Mouse (Mus musculus) forebrain, embryonic 13.5 days (tissue): Measurements from ENCODE around the gene Pum2. TPM values are rescaled to one million over a fixed set of nuclear protein-coding genes. Genes with fewer than 3 reads are reported as not detected.

Experiments
- ATAC-seq: fragments of 200-750 bp; cut with Nextera tagmentation; 2 replicates; pipeline ENCODE4 v1.8.0; 2017
- H3K27ac ChIP-seq: fragments of 300-500 bp; sonication (generic); 2 replicates; pipeline ENCODE4 v1.5.1; 2015; ENCODE audit warnings: inconsistent platforms, mild to moderate bottlenecking, moderate library complexity
- H3K27me3 ChIP-seq: fragments of 300-500 bp; sonication (generic); 2 replicates; pipeline ENCODE4 v1.6.1; 2015; ENCODE audit warnings: mild to moderate bottlenecking, inconsistent platforms
- H3K36me3 ChIP-seq: fragments of 300-500 bp; sonication (generic); 2 replicates; pipeline ENCODE4 v1.6.1; 2015; ENCODE audit warnings: mild to moderate bottlenecking, inconsistent platforms; ENCODE audit not compliant: poor library complexity, severe bottlenecking
- H3K4me1 ChIP-seq: fragments of 300-500 bp; sonication (generic); 2 replicates; pipeline ENCODE4 v1.6.1; 2015; ENCODE audit warnings: inconsistent platforms
- H3K4me2 ChIP-seq: fragments of 300-500 bp; sonication (generic); 2 replicates; pipeline ENCODE4 v1.6.1; 2015; ENCODE audit warnings: inconsistent platforms, mild to moderate bottlenecking, moderate library complexity
- H3K4me3 ChIP-seq: fragments of 300-500 bp; sonication (generic); 2 replicates; pipeline ENCODE4 v1.5.1; 2015; ENCODE audit warnings: mild to moderate bottlenecking, inconsistent platforms
- H3K9ac ChIP-seq: fragments of 300-500 bp; sonication (generic); 2 replicates; pipeline ENCODE4 v1.6.1; 2015; ENCODE audit warnings: mild to moderate bottlenecking, inconsistent platforms
- H3K9me3 ChIP-seq: fragments of 300-500 bp; sonication (generic); replicated peaks from 2 replicates; pipeline ENCODE4 v1.6.1; 2016; ENCODE audit warnings: inconsistent platforms
- WGBS: fragments of 180-500 bp; shearing (Covaris S2); methylation state at CpG from one replicate; pipeline ENCODE4 v1.1.7; 2015; 5-methylcytosine and 5-hydroxymethylcytosine counted together
- polyA plus RNA-seq: library from polyadenylated mRNA; unstranded; fragments of >200 nt; fragmentation: Nextera tagmentation; extraction: Ambion mirVana; gene quantifications from 2 replicates; pipeline ENCODE4 v1.2.1, GENCODE M21; 2015

Gene Pum2
- polyA plus RNA-seq, 1 experiment from 2014 or later: 70.5 TPM

DNA sequence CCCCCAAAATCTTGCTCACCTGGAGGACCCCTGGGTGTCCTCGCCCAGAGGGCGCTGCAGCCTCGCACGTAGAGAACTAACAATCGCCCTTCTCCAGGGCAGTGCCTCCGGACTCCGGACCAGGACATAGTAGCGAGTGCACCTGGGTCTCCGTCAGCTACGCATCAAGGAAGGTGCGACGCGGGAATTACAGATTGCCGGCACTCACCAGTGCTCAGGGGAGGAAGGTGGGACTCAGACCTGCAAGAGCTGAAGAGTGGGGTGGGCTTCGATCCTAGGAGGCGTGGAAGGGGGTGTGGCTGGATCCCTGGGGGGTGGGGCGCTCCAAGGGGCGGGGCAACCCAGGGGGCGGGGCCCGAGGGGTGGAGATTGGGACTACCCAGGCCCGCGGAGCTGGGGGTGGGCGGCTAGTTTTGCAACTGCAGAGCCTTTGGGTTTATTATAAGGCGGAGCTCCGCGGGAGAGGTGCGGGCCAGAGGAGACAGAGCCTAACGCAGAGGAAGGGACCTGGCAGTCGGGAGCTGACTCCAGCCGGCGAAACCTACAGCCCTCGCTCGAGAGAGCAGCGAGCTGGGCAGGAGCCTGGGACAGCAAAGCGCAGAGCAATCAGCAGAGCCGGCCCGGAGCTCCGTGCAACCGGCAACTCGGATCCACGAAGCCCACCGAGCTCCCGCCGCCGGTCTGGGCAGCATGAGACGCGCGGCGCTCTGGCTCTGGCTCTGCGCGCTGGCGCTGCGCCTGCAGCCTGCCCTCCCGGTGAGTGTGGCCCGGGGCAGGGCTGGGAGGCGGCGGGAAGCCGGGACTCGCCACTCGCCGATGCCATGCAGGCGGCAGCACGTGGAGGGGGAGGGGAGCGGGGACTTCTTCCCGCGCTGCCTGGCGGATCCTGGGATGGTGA lies 97.3 kb downstream of the Pum2 start, which contains the start of gene Sdc1:
Sdc1 (plus strand) TSS at position 378 of the 898 bp plus-strand sequence.
- peak within 1 kb of the TSS; percentile 88 for H3K4me3 ChIP-seq
- no peaks in the 10 kb centered on the region for H3K27me3 ChIP-seq
- H3K4me2 ChIP-seq: peak within 1 kb of the TSS; percentile 92
- H3K9ac ChIP-seq: peak within 1 kb of the TSS; percentile 85
- H3K9me3 ChIP-seq: no peaks in the 10 kb centered on the region
- H3K36me3 ChIP-seq: no peaks in the 10 kb centered on the region
- H3K4me1 ChIP-seq: peaks cover 18% of the 10 kb centered on the region
- H3K27ac ChIP-seq: peak within 1 kb of the TSS; percentile 82
- ATAC-seq: peak; percentile 89
- under 1% methylated on average over 67 of the region's 67 CpGs for WGBS

DNA sequence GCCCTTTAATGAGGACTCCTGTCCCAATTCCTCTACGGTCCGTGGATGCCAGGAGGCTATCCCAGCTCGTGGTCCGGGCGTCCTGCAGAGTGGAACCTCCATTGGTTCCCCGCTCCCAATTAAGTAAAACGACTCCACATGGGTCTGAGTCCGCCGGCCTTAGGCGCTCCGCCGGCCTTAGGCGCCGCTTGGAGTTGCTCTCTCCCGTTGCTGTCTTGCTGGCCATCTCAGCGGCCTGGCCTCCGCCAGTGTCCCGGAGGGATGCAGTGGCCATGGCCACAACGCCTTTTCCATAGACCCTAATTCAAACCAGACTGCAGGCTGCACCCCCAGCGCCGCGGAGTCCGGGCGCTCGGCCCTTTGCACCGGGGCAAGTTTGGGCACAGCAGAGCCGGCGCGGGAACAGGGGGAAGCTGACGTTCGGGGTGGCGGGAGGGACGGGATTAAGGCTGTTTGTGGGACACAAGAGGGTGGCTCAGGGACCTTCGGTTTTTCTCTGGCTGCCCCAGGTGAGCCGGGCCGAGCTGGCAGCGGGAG lies 98.0 kb downstream of the Pum2 start:
- Histone ChIP-seq H3K36me3 (no peaks in the 10 kb centered on the region), H3K4me2 (peak overlapping the region; percentile 92), H3K4me1 (peaks cover 18% of the 10 kb centered on the region), H3K4me3 (peak overlapping the region; percentile 88), H3K27me3 (no peaks in the 10 kb centered on the region), H3K27ac (peak overlapping the region; percentile 82), H3K9ac (peak overlapping the region; percentile 85), H3K9me3 (no peaks in the 10 kb centered on the region)
- peak; percentile 28 for ATAC-seq
- 0% methylated on average over 37 of the region's 37 CpGs for WGBS

DNA sequence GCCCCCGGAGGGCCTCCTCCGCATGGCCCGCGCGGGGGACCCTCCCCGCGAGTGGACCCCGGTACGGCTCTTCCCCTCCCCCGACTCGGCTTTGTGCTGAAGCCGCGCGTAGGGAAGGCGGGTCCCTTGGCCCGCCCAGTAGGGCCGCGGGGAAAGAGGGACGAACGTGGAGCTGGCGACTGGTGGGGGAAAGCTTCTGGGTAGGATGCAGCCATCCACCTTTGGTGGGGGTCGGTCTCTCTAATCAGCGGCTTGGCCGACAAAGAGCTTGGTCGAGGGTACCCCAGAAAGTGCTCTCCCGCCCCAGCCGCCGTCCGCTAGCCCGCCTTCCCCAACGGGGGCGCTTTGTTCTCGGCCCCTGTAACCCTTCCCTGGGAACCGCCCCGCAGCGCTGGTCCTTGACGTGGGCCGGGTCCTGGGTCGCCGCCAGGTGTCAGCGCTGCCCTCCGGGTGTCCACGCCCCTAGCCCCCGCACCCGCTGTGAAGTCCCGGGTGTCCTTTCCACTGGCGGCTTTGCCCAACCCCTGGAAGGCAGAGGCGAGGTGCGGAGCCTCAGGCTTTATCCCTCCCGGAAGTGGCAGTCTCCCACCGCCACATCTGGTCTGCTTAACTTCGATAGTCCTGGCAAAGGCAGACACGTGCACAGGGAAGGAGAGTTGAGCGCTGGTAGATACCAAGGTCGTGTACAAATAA lies 98.7 kb downstream of the Pum2 start:
- peak overlapping the region; percentile 85 for H3K9ac ChIP-seq
- peak overlapping the region; percentile 92 for H3K4me2 ChIP-seq
- no peaks in the 10 kb centered on the region for H3K9me3 ChIP-seq
- no peaks in the 10 kb centered on the region for H3K36me3 ChIP-seq
- under 1% methylated on average over 53 of the region's 55 CpGs for WGBS
- H3K4me3 ChIP-seq: peak overlapping the region; percentile 88
- H3K27ac ChIP-seq: peak overlapping the region; percentile 82
- H3K4me1 ChIP-seq: peaks cover 18% of the 10 kb centered on the region
- ATAC-seq: peak; percentile 61
- no peaks in the 10 kb centered on the region for H3K27me3 ChIP-seq

DNA sequence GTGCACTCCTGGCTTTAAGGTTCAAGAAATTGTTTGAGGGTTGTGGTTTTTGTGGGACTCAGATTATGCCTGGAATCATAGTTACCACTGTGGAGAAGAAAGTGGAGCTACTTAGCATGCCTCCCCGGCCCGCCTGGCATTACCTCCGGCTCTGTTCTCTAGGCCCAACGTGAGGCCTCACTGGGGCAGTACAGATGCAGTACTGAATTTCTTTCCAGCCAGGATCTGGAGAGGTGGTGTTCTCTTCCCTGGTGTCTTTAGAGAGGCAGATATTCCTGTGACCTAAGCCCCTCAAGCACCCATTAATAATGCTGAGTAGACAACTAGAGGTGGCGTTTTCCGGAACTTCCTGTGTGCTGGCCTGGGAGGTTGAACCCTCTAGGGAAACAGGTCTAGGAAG lies 99.4 kb downstream of the Pum2 start:
- Histone ChIP-seq H3K9ac (peak overlapping the region; percentile 85), H3K27ac (no peak overlapping the region), H3K4me3 (peak overlapping the region; percentile 88), H3K36me3 (no peaks in the 10 kb centered on the region), H3K4me1 (peaks cover 18% of the 10 kb centered on the region), H3K27me3 (no peaks in the 10 kb centered on the region), H3K4me2 (peak overlapping the region; percentile 92), H3K9me3 (no peaks in the 10 kb centered on the region)
- 25% methylated on average over 6 of the region's 6 CpGs for WGBS
- ATAC-seq: no peak

DNA sequence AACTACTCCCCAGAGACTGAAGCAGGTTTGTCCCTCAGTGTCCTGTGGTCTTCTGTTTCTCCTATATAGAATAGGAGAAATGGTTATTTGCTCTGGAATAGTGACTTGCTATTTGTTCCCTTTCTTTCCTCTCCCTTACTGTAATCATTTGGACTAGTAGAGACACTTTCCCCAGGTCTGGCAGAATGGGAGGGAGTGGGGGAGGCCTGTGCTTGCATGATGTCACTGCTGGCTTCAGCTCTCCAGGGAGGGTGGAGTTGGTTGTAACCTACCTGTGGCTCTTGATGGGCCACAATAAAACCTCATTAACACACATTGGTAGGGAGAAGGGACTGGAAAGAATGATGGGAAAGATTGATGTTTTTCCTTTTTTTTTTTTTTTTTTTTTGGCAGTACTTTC lies 100.2 kb downstream of the Pum2 start:
- Histone ChIP-seq H3K27ac (no peak overlapping the region), H3K9me3 (no peaks in the 10 kb centered on the region), H3K9ac (0 out of 2 replicates have a peak overlapping the region, but pooled peaks have one; percentile 85), H3K4me3 (peak overlapping the region; percentile 88; the same call in 1 of the 2 replicates), H3K27me3 (no peaks in the 10 kb centered on the region), H3K4me1 (peaks cover 18% of the 10 kb centered on the region), H3K4me2 (peak overlapping the region; percentile 92; the same call in 1 of the 2 replicates), H3K36me3 (no peaks in the 10 kb centered on the region)
- ATAC-seq: no peak

DNA sequence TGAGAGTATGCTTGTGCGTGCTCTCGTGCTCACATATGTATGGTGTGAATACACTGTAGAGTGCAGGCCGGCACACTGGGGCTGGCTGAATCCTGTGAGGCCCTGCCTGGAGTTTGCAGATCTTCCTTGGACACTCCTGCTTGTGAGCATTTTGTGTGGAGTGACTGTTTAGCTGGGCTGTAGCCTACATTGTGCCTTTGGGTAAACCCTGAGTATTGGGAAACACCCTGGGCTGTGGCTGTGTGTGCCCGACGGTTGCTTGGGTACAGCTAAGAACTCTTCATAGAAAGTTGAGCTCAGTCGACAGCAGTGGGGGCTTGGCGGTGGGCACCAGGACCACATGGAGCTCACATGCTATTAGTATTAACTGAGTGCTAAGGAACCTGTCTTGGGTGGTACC lies 102.3 kb downstream of the Pum2 start:
- Histone ChIP-seq H3K27me3 (no peaks in the 10 kb centered on the region), H3K27ac (no peak overlapping the region), H3K4me3 (no peak overlapping the region), H3K4me2 (no peak overlapping the region), H3K9ac (no peak overlapping the region), H3K36me3 (no peaks in the 10 kb centered on the region), H3K9me3 (no peaks in the 10 kb centered on the region), H3K4me1 (peaks cover 15% of the 10 kb centered on the region)
- ATAC-seq: no peak
- 92% methylated on average over 7 of the region's 7 CpGs for WGBS

DNA sequence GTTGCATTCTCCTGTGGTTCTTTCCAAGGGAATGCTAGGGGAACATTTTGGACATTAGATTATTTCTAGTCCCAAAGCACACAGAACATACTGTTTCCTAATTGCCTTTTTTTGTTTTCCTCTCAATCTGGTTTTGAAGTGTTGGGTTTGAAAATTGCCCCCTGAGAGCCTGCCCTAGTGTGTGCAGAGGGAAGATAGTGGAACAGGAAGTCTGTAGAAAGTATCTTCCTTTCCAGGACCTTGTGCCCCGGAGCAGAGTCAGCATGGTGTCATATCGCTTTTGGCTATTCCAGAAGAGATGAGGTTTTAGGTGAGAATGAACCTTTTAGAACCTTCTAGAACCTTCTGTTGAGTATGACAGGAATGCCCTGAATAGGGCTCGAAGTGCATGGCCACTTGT lies 102.8 kb downstream of the Pum2 start:
- no peak for ATAC-seq
- H3K4me2 ChIP-seq: no peak overlapping the region
- no peaks in the 10 kb centered on the region for H3K27me3 ChIP-seq
- no peak overlapping the region for H3K9ac ChIP-seq
- H3K27ac ChIP-seq: no peak overlapping the region
- no peak overlapping the region for H3K4me3 ChIP-seq
- 95% methylated on average over 3 of the region's 3 CpGs for WGBS
- no peaks in the 10 kb centered on the region for H3K9me3 ChIP-seq
- peaks cover 15% of the 10 kb centered on the region for H3K4me1 ChIP-seq
- no peaks in the 10 kb centered on the region for H3K36me3 ChIP-seq

DNA sequence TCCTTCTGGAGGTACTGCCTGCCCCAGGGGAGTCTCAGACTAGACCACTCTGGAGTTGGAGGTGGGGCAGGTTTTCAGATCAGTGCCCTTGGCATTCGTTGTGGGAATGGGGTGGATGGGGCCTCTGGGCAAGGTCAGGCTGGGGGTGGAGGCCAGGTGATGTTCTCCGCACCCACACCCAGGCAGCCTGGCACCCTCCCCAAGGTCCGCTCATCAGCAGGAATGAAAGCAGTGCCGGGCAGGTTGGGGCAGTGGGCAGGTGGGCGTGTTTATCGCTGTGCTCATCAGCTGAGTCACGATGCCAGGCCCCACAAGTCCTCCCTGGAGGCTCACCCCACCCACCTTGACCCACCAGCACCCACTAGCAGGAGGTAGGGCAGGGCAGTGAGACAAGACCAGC lies 104.2 kb downstream of the Pum2 start:
- WGBS: 93% methylated on average over 7 of the region's 7 CpGs
- Histone ChIP-seq H3K36me3 (no peaks in the 10 kb centered on the region), H3K27me3 (no peaks in the 10 kb centered on the region), H3K9ac (no peak overlapping the region), H3K4me2 (no peak overlapping the region), H3K9me3 (no peaks in the 10 kb centered on the region), H3K4me1 (peaks cover 12% of the 10 kb centered on the region), H3K27ac (no peak overlapping the region), H3K4me3 (no peak overlapping the region)
- no peak for ATAC-seq

DNA sequence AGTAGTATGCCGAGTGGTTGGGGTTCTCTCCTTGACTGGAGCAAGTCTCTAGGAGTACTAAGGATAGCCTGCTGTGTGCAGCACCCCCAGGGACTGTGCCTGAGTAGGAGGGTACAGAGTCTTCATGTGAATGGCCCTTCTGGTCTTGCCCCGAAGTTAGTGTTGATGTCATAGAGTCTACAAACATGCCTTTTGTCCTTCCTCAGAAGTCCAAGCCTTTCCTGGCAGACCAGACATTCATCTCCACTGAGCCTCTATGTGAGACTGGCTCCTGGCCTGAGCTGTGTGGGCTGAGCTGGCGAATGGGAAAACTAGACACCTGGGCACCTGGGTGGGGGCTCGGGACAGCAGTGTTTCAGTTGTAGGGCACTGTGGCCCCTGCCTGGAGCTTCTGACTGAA lies 105.9 kb downstream of the Pum2 start:
- no peaks in the 10 kb centered on the region for H3K9me3 ChIP-seq
- no peak overlapping the region for H3K4me3 ChIP-seq
- no peaks in the 10 kb centered on the region for H3K27me3 ChIP-seq
- no peak overlapping the region for H3K27ac ChIP-seq
- no peaks in the 10 kb centered on the region for H3K36me3 ChIP-seq
- 73% methylated on average over 4 of the region's 4 CpGs for WGBS
- H3K4me1 ChIP-seq: no peaks in the 10 kb centered on the region
- no peak for ATAC-seq
- H3K4me2 ChIP-seq: no peak overlapping the region
- no peak overlapping the region for H3K9ac ChIP-seq

DNA sequence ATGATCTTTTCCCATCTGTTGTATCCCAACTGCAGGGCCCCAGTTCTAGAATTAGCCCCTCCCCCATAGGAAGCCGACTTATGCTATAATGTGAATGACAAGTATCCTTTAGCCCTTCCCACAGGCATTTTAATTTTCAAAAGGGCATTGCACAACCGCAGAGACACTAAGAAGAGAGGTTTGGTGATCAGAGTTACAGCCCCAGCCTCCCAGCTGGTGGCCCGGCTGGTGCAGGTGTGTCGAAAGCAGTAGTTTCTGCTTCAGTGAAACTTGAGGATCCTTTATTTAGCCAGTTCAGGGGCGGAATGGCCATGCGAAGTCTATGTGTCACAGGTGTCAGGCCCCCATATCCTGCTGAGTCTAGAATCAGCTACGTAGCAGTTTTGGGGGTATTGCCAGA lies 107.2 kb downstream of the Pum2 start:
- Histone ChIP-seq H3K27me3 (no peaks in the 10 kb centered on the region), H3K4me2 (no peak overlapping the region), H3K4me3 (no peak overlapping the region), H3K9me3 (no peaks in the 10 kb centered on the region), H3K9ac (no peak overlapping the region), H3K27ac (no peak overlapping the region), H3K4me1 (no peaks in the 10 kb centered on the region), H3K36me3 (no peaks in the 10 kb centered on the region)
- 79% methylated on average over 7 of the region's 7 CpGs for WGBS
- ATAC-seq: no peak

DNA sequence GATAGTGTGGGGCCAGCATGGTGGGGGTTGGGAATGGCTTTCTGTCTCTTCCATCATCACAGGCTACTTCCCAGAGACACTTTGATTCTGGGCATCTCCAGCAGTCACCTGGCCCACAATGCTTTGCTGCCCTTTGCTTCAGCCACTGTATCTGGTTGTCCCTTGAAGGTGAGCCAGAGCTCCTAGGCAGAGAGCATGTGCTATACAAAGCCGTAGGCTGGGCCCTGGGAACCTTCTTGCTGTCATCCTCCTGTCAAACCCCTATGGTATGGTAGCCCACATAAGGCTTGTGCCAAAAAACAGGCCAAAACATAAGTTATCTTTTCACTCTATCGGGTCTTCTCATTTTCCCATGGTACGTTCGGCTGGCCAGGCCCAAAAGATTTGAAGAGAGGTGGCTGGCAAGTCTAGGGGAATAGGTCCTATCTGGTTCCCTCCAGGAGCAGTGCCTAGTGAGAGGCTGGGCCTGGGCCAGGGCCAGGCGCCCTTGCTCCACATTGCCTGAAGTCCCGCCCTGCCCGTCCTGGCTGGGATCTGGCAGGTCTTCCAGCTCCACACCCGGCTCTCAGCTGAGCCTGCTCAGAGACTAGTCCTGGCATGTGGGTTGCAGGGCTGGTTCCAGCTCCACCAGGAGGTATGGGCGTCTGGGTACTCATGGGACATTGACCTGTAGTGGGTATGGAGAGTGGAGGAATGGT lies 107.9 kb downstream of the Pum2 start:
- H3K36me3 ChIP-seq: no peaks in the 10 kb centered on the region
- H3K27me3 ChIP-seq: no peaks in the 10 kb centered on the region
- no peak overlapping the region for H3K27ac ChIP-seq
- 87% methylated on average over 9 of the region's 9 CpGs for WGBS
- H3K4me1 ChIP-seq: no peaks in the 10 kb centered on the region
- H3K4me2 ChIP-seq: no peak overlapping the region
- no peaks in the 10 kb centered on the region for H3K9me3 ChIP-seq
- ATAC-seq: no peak
- H3K9ac ChIP-seq: no peak overlapping the region
- no peak overlapping the region for H3K4me3 ChIP-seq

DNA sequence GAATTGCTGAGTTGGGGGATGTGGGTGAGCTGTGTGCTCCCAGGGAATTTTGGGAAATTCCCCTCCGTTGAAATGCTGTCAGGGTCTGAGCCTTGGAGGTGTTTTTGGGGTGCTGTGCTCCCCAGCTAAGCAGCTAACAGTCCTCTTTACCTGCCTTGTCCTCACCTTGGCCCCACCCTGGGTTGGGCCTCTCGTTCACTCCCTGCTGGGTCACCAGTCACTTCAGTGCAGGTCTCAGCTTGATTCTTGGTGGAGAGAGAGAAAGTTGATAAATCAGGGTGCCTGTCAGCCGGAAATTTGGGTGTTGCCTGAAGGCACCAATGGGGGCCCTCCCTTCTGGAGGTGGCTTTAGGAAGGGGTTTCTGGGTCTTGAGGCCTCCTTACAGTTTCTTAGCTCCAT lies 108.6 kb downstream of the Pum2 start:
- no peaks in the 10 kb centered on the region for H3K27me3 ChIP-seq
- no peak overlapping the region for H3K4me2 ChIP-seq
- no peak overlapping the region for H3K9ac ChIP-seq
- H3K4me3 ChIP-seq: no peak overlapping the region
- no peak for ATAC-seq
- 95% methylated on average over 3 of the region's 3 CpGs for WGBS
- no peaks in the 10 kb centered on the region for H3K4me1 ChIP-seq
- H3K27ac ChIP-seq: no peak overlapping the region
- H3K36me3 ChIP-seq: no peaks in the 10 kb centered on the region
- H3K9me3 ChIP-seq: no peaks in the 10 kb centered on the region
